Mouse (Mus musculus) liver, embryonic 11.5 days (tissue): Measurements from ENCODE around the gene Aldh8a1. TPM values are rescaled to one million over a fixed set of nuclear protein-coding genes. Genes with fewer than 3 reads are reported as not detected.

Experiments used
- ATAC-seq: fragments of 200-750 bp; cut with Nextera tagmentation; replicated peaks from 2 replicates; pipeline ENCODE4 v1.8.0; 2017; ENCODE audit warnings: moderate number of reproducible peaks, mild to moderate bottlenecking, moderate TSS enrichment, moderate library complexity; ENCODE audit not compliant: low FRiP score
- DNase-seq: peaks from one replicate; pipeline ENCODE4 v3.0.0-alpha.2; 2017; ENCODE audit warnings: low spot score
- H3K27ac ChIP-seq: fragments of 300-500 bp; sonication (generic); 2 replicates; pipeline ENCODE4 v1.5.1; 2014; ENCODE audit warnings: mild to moderate bottlenecking, low read depth, low read length, control low read depth
- H3K27me3 ChIP-seq: fragments of 300-500 bp; sonication (generic); replicated peaks from 2 replicates; pipeline ENCODE4 v1.6.1; 2014; ENCODE audit warnings: low read length, mixed read lengths; ENCODE audit not compliant: control insufficient read depth, insufficient read depth
- H3K36me3 ChIP-seq: fragments of 300-500 bp; sonication (generic); 2 replicates; pipeline ENCODE4 v1.6.1; 2014; ENCODE audit warnings: mild to moderate bottlenecking, low read length, moderate library complexity, mixed read lengths; ENCODE audit not compliant: control insufficient read depth, insufficient read depth
- H3K4me1 ChIP-seq: fragments of 300-500 bp; sonication (generic); replicated peaks from 2 replicates; pipeline ENCODE4 v1.6.1; 2014; ENCODE audit warnings: low read length, mixed read lengths; ENCODE audit not compliant: control insufficient read depth, insufficient read depth
- H3K4me2 ChIP-seq: fragments of 300-500 bp; sonication (generic); 2 replicates; pipeline ENCODE4 v1.6.1; 2014; ENCODE audit warnings: mild to moderate bottlenecking, control low read depth, moderate library complexity
- H3K4me3 ChIP-seq: fragments of 300-500 bp; sonication (generic); 2 replicates; pipeline ENCODE4 v1.5.1; 2014; ENCODE audit warnings: low read depth, low read length, control low read depth
- H3K9ac ChIP-seq: fragments of 300-500 bp; sonication (generic); 2 replicates; pipeline ENCODE4 v1.6.1; 2014; ENCODE audit warnings: low read depth, low read length, control low read depth
- H3K9me3 ChIP-seq: fragments of 300-500 bp; sonication (generic); 2 replicates; pipeline ENCODE4 v1.6.1; 2016; ENCODE audit warnings: low read length, inconsistent platforms, mixed read lengths; ENCODE audit not compliant: control insufficient read depth
- WGBS: fragments of 180-500 bp; shearing (Covaris S2); extraction: QIAGEN DNeasy Blood & Tissue Kit; methylation state at CpG from one replicate; pipeline ENCODE4 v1.1.7; 2014; 5-methylcytosine and 5-hydroxymethylcytosine counted together
- polyA plus RNA-seq: library from polyadenylated mRNA; unstranded; fragments of >200 nt; fragmentation: Nextera tagmentation; extraction: Ambion mirVana; gene quantifications from 2 replicates; pipeline ENCODE4 v1.2.1, GENCODE M21; 2014

Aldh8a1 gene
- polyA plus RNA-seq, 1 experiment from 2014 or later, result 3.6 TPM

- WGBS, result 81% methylated on average over 5 of the region's 5 CpGs
- no peak overlapping the region for H3K9ac ChIP-seq
- peaks cover 8% of the 10 kb centered on the region for H3K4me1 ChIP-seq
- H3K27me3 ChIP-seq, result no peaks in the 10 kb centered on the region
- H3K4me2 ChIP-seq, result no peak overlapping the region
- H3K36me3 ChIP-seq, result peaks cover 30% of the 10 kb centered on the region
- H3K27ac ChIP-seq, result no peak overlapping the region; the same call in 1 of the 2 replicates
- no peak overlapping the region for H3K4me3 ChIP-seq
- ATAC-seq (peak; percentile 63), DNase-seq (no peak)
- H3K9me3 ChIP-seq, result no peaks in the 10 kb centered on the region
These were observed 27.6 kb upstream of the Aldh8a1 start for GRCm38 (mm10) chr10:21349449-21349848.

- DNase-seq (no peak), ATAC-seq (0 out of 2 replicates have a peak, but pooled peaks have one; percentile 11)
- H3K4me3 ChIP-seq, result no peak overlapping the region
- no peaks in the 10 kb centered on the region for H3K9me3 ChIP-seq
- WGBS, result 76% methylated on average over 2 of the region's 2 CpGs
- no peak overlapping the region; the same call in 1 of the 2 replicates for H3K27ac ChIP-seq
- H3K36me3 ChIP-seq, result peaks cover 29% of the 10 kb centered on the region
- H3K27me3 ChIP-seq, result no peaks in the 10 kb centered on the region
- H3K4me2 ChIP-seq, result no peak overlapping the region
- H3K4me1 ChIP-seq, result peaks cover 8% of the 10 kb centered on the region
- H3K9ac ChIP-seq, result no peak overlapping the region
These were observed 27.1 kb upstream of the Aldh8a1 start for GRCm38 (mm10) chr10:21349946-21350345.

- DNase-seq (no peak), ATAC-seq (peak; percentile 72)
- Histone ChIP-seq H3K9ac (no peak overlapping the region), H3K27me3 (no peaks in the 10 kb centered on the region), H3K4me1 (peaks cover 8% of the 10 kb centered on the region), H3K36me3 (peaks cover 26% of the 10 kb centered on the region), H3K4me2 (no peak overlapping the region), H3K4me3 (no peak overlapping the region), H3K27ac (peak overlapping the region; percentile 34), H3K9me3 (no peaks in the 10 kb centered on the region)
- 87% methylated on average over 11 of the region's 11 CpGs for WGBS
These were observed 26.3 kb upstream of the Aldh8a1 start for GRCm38 (mm10) chr10:21350531-21351515.

- Histone ChIP-seq H3K4me1 (peaks cover 8% of the 10 kb centered on the region), H3K9me3 (no peaks in the 10 kb centered on the region), H3K9ac (no peak overlapping the region), H3K27me3 (no peaks in the 10 kb centered on the region), H3K4me3 (no peak overlapping the region), H3K4me2 (no peak overlapping the region), H3K36me3 (peaks cover 26% of the 10 kb centered on the region), H3K27ac (no peak overlapping the region)
- ATAC-seq (no peak), DNase-seq (no peak)
- 90% methylated on average over 12 of the region's 12 CpGs for WGBS
These were observed 25.3 kb upstream of the Aldh8a1 start for GRCm38 (mm10) chr10:21351766-21352165.

- no peak for ATAC-seq
- Histone ChIP-seq H3K9me3 (no peaks in the 10 kb centered on the region), H3K4me2 (no peak overlapping the region), H3K27ac (no peak overlapping the region), H3K4me3 (no peak overlapping the region), H3K36me3 (peaks cover 22% of the 10 kb centered on the region), H3K9ac (no peak overlapping the region), H3K27me3 (no peaks in the 10 kb centered on the region), H3K4me1 (peaks cover 8% of the 10 kb centered on the region)
- WGBS, result 65% methylated on average over 5 of the region's 5 CpGs
- no peak for DNase-seq
These were observed 23.2 kb upstream of the Aldh8a1 start for GRCm38 (mm10) chr10:21353890-21354289.

- Histone ChIP-seq H3K27me3 (no peaks in the 10 kb centered on the region), H3K4me1 (peaks cover 8% of the 10 kb centered on the region), H3K4me2 (no peak overlapping the region), H3K9me3 (no peaks in the 10 kb centered on the region), H3K36me3 (peaks cover 21% of the 10 kb centered on the region), H3K4me3 (no peak overlapping the region), H3K9ac (no peak overlapping the region), H3K27ac (no peak overlapping the region)
- ATAC-seq (no peak), DNase-seq (no peak)
- 93% methylated on average over 7 of the region's 7 CpGs for WGBS
These were observed 22.6 kb upstream of the Aldh8a1 start for GRCm38 (mm10) chr10:21354506-21354905.

- no peaks in the 10 kb centered on the region for H3K9me3 ChIP-seq
- no peak overlapping the region for H3K4me2 ChIP-seq
- 90% methylated on average over 8 of the region's 8 CpGs for WGBS
- no peak overlapping the region for H3K9ac ChIP-seq
- no peak for ATAC-seq
- peak; percentile 10 for DNase-seq
- H3K4me1 ChIP-seq, result no peaks in the 10 kb centered on the region
- H3K36me3 ChIP-seq, result peaks cover 4% of the 10 kb centered on the region; the same call in 1 of the 2 replicates
- no peaks in the 10 kb centered on the region for H3K27me3 ChIP-seq
- no peak overlapping the region for H3K27ac ChIP-seq
- no peak overlapping the region for H3K4me3 ChIP-seq
These were observed 19.1 kb upstream of the Aldh8a1 start for GRCm38 (mm10) chr10:21357986-21358385.

GRCm38 (mm10) chr10:21359086-21359485 lies 18.0 kb upstream of the Aldh8a1 start:
- Histone ChIP-seq H3K9me3 (no peaks in the 10 kb centered on the region), H3K4me3 (no peak overlapping the region), H3K4me1 (no peaks in the 10 kb centered on the region), H3K4me2 (no peak overlapping the region), H3K27ac (no peak overlapping the region), H3K9ac (no peak overlapping the region), H3K36me3 (peaks cover under 1% of the 10 kb centered on the region; the same call in 1 of the 2 replicates), H3K27me3 (no peaks in the 10 kb centered on the region)
- 90% methylated on average over 4 of the region's 4 CpGs for WGBS
- ATAC-seq (no peak), DNase-seq (no peak)

- H3K9me3 ChIP-seq, result no peaks in the 10 kb centered on the region
- no peaks in the 10 kb centered on the region for H3K27me3 ChIP-seq
- DNase-seq (no peak), ATAC-seq (no peak)
- no peak overlapping the region for H3K4me3 ChIP-seq
- no peak overlapping the region for H3K9ac ChIP-seq
- H3K36me3 ChIP-seq, result no peaks in the 10 kb centered on the region
- no peak overlapping the region for H3K27ac ChIP-seq
- 58% methylated on average over 7 of the region's 7 CpGs for WGBS
- H3K4me2 ChIP-seq, result no peak overlapping the region
- no peaks in the 10 kb centered on the region for H3K4me1 ChIP-seq
These were observed 15.2 kb upstream of the Aldh8a1 start for GRCm38 (mm10) chr10:21361871-21362270.
